Mouse (Mus musculus) heart, postnatal 0 days (tissue): ENCODE measurements at regions not wholly inside any gene's neighbourhood (a gene's known extent, or its start where the extent isn't known, plus 50 kb on each side); places are given as distances from the start of the nearest gene placed in this dataset.

ENCODE experiments used
- ATAC-seq: fragments of 200-750 bp; cut with Nextera tagmentation; 2 replicates; pipeline ENCODE4 v1.8.0; 2017; ENCODE audit warnings: low read depth, moderate number of reproducible peaks, moderate library complexity; ENCODE audit not compliant: insufficient read depth
- DNase-seq: peaks from one replicate; pipeline ENCODE4 v3.0.0-alpha.2; 2016; ENCODE audit warnings: low spot score
- H3K27ac ChIP-seq: fragments of 300-500 bp; sonication (generic); 2 replicates; pipeline ENCODE4 v1.5.1; 2014; ENCODE audit warnings: low read depth, mild to moderate bottlenecking
- H3K27me3 ChIP-seq: fragments of 300-500 bp; sonication (generic); 2 replicates; pipeline ENCODE4 v1.6.1; 2014; ENCODE audit warnings: low read length, mixed read lengths; ENCODE audit not compliant: control insufficient read depth, insufficient read depth
- H3K36me3 ChIP-seq: fragments of 300-500 bp; sonication (generic); replicated peaks from 2 replicates; pipeline ENCODE4 v1.6.1; 2014; ENCODE audit warnings: low read length, mixed read lengths; ENCODE audit not compliant: control insufficient read depth, insufficient read depth
- H3K4me1 ChIP-seq: fragments of 300-500 bp; sonication (generic); 2 replicates; pipeline ENCODE4 v1.6.1; 2014; ENCODE audit warnings: antibody characterized with exemption; ENCODE audit not compliant: control insufficient read depth, insufficient read depth
- H3K4me2 ChIP-seq: fragments of 300-500 bp; sonication (generic); 2 replicates; pipeline ENCODE4 v1.6.1; 2014; ENCODE audit warnings: low read depth, mild to moderate bottlenecking, low read length, moderate library complexity
- H3K4me3 ChIP-seq: fragments of 300-500 bp; sonication (generic); 2 replicates; pipeline ENCODE4 v1.5.1; 2014; ENCODE audit warnings: low read depth, low read length
- H3K9ac ChIP-seq: fragments of 300-500 bp; sonication (generic); replicated peaks from 2 replicates; pipeline ENCODE4 v1.6.1; 2014; ENCODE audit warnings: low read depth, low read length, mixed read lengths
- H3K9me3 ChIP-seq: fragments of 300-500 bp; sonication (generic); replicated peaks from 2 replicates; pipeline ENCODE4 v1.6.1; 2016; ENCODE audit warnings: low read length; ENCODE audit not compliant: control insufficient read depth
- CTCF ChIP-seq: IDR thresholded peaks from 2 replicates; pipeline ENCODE4 v1.5.1; 2016; ENCODE audit warnings: antibody characterized with exemption, control low read depth, low read depth
- EP300 ChIP-seq: IDR thresholded peaks from 2 replicates; pipeline ENCODE4 v1.6.1; 2016; ENCODE audit warnings: antibody characterized with exemption, low read depth
- WGBS: fragments of 180-500 bp; shearing (Covaris S2); extraction: QIAGEN DNeasy Blood & Tissue Kit; methylation state at CpG from one replicate; pipeline ENCODE4 v1.1.7; 2014; 5-methylcytosine and 5-hydroxymethylcytosine counted together

- Histone ChIP-seq H3K27me3 (no peaks in the 10 kb centered on the region), H3K36me3 (no peaks in the 10 kb centered on the region), H3K27ac (no peak overlapping the region), H3K9ac (no peak overlapping the region), H3K4me2 (no peak overlapping the region), H3K4me1 (0 out of 2 replicates have a peak, but pooled peaks cover 3% of the 10 kb centered on the region), H3K9me3 (no peaks in the 10 kb centered on the region), H3K4me3 (no peak overlapping the region)
- no peak for TF ChIP-seq EP300
- no peak for TF ChIP-seq CTCF
- no peak for ATAC-seq
- WGBS = 41% methylated on average over 3 of the region's 3 CpGs
- DNase-seq = no peak
Measured at GRCm38 (mm10) chr4:95462476-95462875, 94.8 kb upstream of the Fggy start.

GRCm38 (mm10) chr4:95463082-95463825 lies 94.1 kb upstream of the Fggy start:
- H3K9ac ChIP-seq = no peak overlapping the region
- no peaks in the 10 kb centered on the region for H3K9me3 ChIP-seq
- H3K27me3 ChIP-seq = no peaks in the 10 kb centered on the region
- H3K4me1 ChIP-seq = 0 out of 2 replicates have a peak, but pooled peaks cover 3% of the 10 kb centered on the region
- WGBS = 64% methylated on average over 8 of the region's 8 CpGs
- TF ChIP-seq EP300 = no peak
- no peak for TF ChIP-seq CTCF
- H3K36me3 ChIP-seq = no peaks in the 10 kb centered on the region
- no peak overlapping the region for H3K27ac ChIP-seq
- DNase-seq = no peak
- no peak overlapping the region for H3K4me3 ChIP-seq
- no peak for ATAC-seq
- H3K4me2 ChIP-seq = no peak overlapping the region

GRCm38 (mm10) chr4:95466647-95467046 lies 90.7 kb upstream of the Fggy start:
- ATAC-seq = 0 out of 2 replicates have a peak, but pooled peaks have one; percentile 58
- peak; percentile 41 for DNase-seq
- no peak overlapping the region for H3K27ac ChIP-seq
- H3K36me3 ChIP-seq = no peaks in the 10 kb centered on the region
- H3K4me2 ChIP-seq = no peak overlapping the region
- 0 out of 2 replicates have a peak, but pooled peaks cover 3% of the 10 kb centered on the region for H3K4me1 ChIP-seq
- 31% methylated on average over 2 of the region's 2 CpGs for WGBS
- no peak overlapping the region for H3K9ac ChIP-seq
- H3K9me3 ChIP-seq = no peaks in the 10 kb centered on the region
- no peaks in the 10 kb centered on the region for H3K27me3 ChIP-seq
- no peak overlapping the region for H3K4me3 ChIP-seq
- TF ChIP-seq EP300 (no peak), CTCF (no peak)

- no peak for ATAC-seq
- H3K4me3 ChIP-seq = no peak overlapping the region
- 69% methylated on average over 2 of the region's 2 CpGs for WGBS
- H3K27me3 ChIP-seq = no peaks in the 10 kb centered on the region
- H3K9ac ChIP-seq = no peak overlapping the region
- no peaks in the 10 kb centered on the region for H3K36me3 ChIP-seq
- DNase-seq = no peak
- H3K4me2 ChIP-seq = no peak overlapping the region
- H3K4me1 ChIP-seq = 0 out of 2 replicates have a peak, but pooled peaks cover under 1% of the 10 kb centered on the region
- TF ChIP-seq EP300 = no peak
- TF ChIP-seq CTCF = no peak
- H3K27ac ChIP-seq = no peak overlapping the region
- H3K9me3 ChIP-seq = no peaks in the 10 kb centered on the region
Measured at GRCm38 (mm10) chr4:95467526-95467925, 89.8 kb upstream of the Fggy start.

- no peak for DNase-seq
- Histone ChIP-seq H3K4me3 (no peak overlapping the region), H3K4me2 (no peak overlapping the region), H3K27ac (no peak overlapping the region), H3K27me3 (no peaks in the 10 kb centered on the region), H3K4me1 (no peaks in the 10 kb centered on the region), H3K9ac (no peak overlapping the region), H3K9me3 (no peaks in the 10 kb centered on the region), H3K36me3 (no peaks in the 10 kb centered on the region)
- ATAC-seq = no peak
- no peak for TF ChIP-seq CTCF
- no peak for TF ChIP-seq EP300
- WGBS = 63% methylated on average over 5 of the region's 5 CpGs
Measured at GRCm38 (mm10) chr4:95474726-95475406, 82.4 kb upstream of the Fggy start.
